Mouse (Mus musculus): ENCODE data around the gene Ly6c2. TPM values are rescaled to one million over a fixed set of nuclear protein-coding genes. Genes with fewer than 3 reads are reported as not detected.
"Not testable (repeated sequence)": the region's sequence is repeated elsewhere in the genome, so short reads cannot be mapped to it uniquely, and the experiment has no call there.

The Ly6c2 gene
- total RNA-seq (2018; cell fraction: chromatin; rRNA removed) = 1 to 10 TPM in 5 of 26 experiments, under 1 TPM in 3, not detected in 18; 0.16 to 2.4 (median 1.5) TPM
- total RNA-seq (2018; cell fraction: cytosol; rRNA removed) = 10 to 100 TPM in 22 of 26 experiments, 1 to 10 TPM in 4; 5.2 to 43.0 (median 18.4) TPM
- total RNA-seq (2018; cell fraction: nucleus; rRNA removed) = 10 to 100 TPM in 13 of 26 experiments, 1 to 10 TPM in 13; 1.0 to 37.3 (median 9.0) TPM
- 8.0 to 20.4 TPM (median 9.8 TPM) in 3 replicates for polyA plus RNA-seq (2018)

- H3K36me3 ChIP-seq (ENCODE audit: inconsistent target); H3K4me3 ChIP-seq (ENCODE audit: inconsistent target); H3K27ac ChIP-seq; H3K79me2 ChIP-seq (ENCODE audit: inconsistent target): not testable (repeated sequence)
- WGBS (ENCODE audit: missing documents) = no CpG with 5 or more reads among the region's 1 CpGs
Measured at GRCm38 (mm10) chr15:75111861-75112630, at the start of gene Ly6c2. Gene Ly6c2, minus strand, starts transcription at chr15:75111970.

- Histone ChIP-seq H3K36me3 (ENCODE audit: inconsistent target) (no peaks in the 10 kb centered on the region), H3K4me3 (ENCODE audit: inconsistent target) (no peak overlapping the region), H3K79me2 (ENCODE audit: inconsistent target) (no peaks in the 10 kb centered on the region), H3K27ac (no peak overlapping the region)
- 56% methylated on average over 1 of the region's 1 CpGs for WGBS (ENCODE audit: missing documents)
Measured at GRCm38 (mm10) chr15:75157646-75158045, 45.9 kb upstream of the Ly6c2 start.

- Histone ChIP-seq H3K36me3 (ENCODE audit: inconsistent target) (no peaks in the 10 kb centered on the region), H3K79me2 (ENCODE audit: inconsistent target) (no peaks in the 10 kb centered on the region), H3K27ac (no peak within 1 kb of the TSS), H3K4me3 (ENCODE audit: inconsistent target) (no peak within 1 kb of the TSS)
- 100% methylated on average over 1 of the region's 1 CpGs for WGBS (ENCODE audit: missing documents)
Measured at GRCm38 (mm10) chr15:75154940-75155339, 43.2 kb upstream of the Ly6c2 start, which contains the start of gene Ly6g. Gene Ly6g, plus strand, starts transcription at chr15:75155240.

- H3K36me3 ChIP-seq (ENCODE audit: inconsistent target) = no peaks in the 10 kb centered on the region
- H3K4me3 ChIP-seq (ENCODE audit: inconsistent target) = no peak overlapping the region
- H3K27ac ChIP-seq = no peak overlapping the region
- no peaks in the 10 kb centered on the region for H3K79me2 ChIP-seq (ENCODE audit: inconsistent target)
Measured at GRCm38 (mm10) chr15:75153087-75153486, 41.3 kb upstream of the Ly6c2 start.

GRCm38 (mm10) chr15:75143735-75144134, 32.0 kb upstream of the Ly6c2 start:
- WGBS (ENCODE audit: missing documents) = 81% methylated on average over 3 of the region's 3 CpGs
- H3K36me3 ChIP-seq (ENCODE audit: inconsistent target) = no peaks in the 10 kb centered on the region
- no peaks in the 10 kb centered on the region for H3K79me2 ChIP-seq (ENCODE audit: inconsistent target)
- no peak overlapping the region for H3K27ac ChIP-seq
- H3K4me3 ChIP-seq (ENCODE audit: inconsistent target) = no peak overlapping the region

GRCm38 (mm10) chr15:75141812-75142360, 30.1 kb upstream of the Ly6c2 start:
- H3K27ac ChIP-seq; H3K79me2 ChIP-seq (ENCODE audit: inconsistent target); H3K4me3 ChIP-seq (ENCODE audit: inconsistent target); H3K36me3 ChIP-seq (ENCODE audit: inconsistent target): not testable (repeated sequence)
- WGBS (ENCODE audit: missing documents) = 30% methylated on average over 6 of the region's 6 CpGs

- WGBS (ENCODE audit: missing documents) = 28% methylated on average over 3 of the region's 3 CpGs
- not testable (repeated sequence) for H3K79me2 ChIP-seq (ENCODE audit: inconsistent target); H3K36me3 ChIP-seq (ENCODE audit: inconsistent target); H3K27ac ChIP-seq; H3K4me3 ChIP-seq (ENCODE audit: inconsistent target)
Measured at GRCm38 (mm10) chr15:75137739-75138138, 26.0 kb upstream of the Ly6c2 start.

GRCm38 (mm10) chr15:75135090-75135783, 23.5 kb upstream of the Ly6c2 start:
- H3K36me3 ChIP-seq (ENCODE audit: inconsistent target); H3K4me3 ChIP-seq (ENCODE audit: inconsistent target); H3K79me2 ChIP-seq (ENCODE audit: inconsistent target); H3K27ac ChIP-seq: not testable (repeated sequence)
- WGBS (ENCODE audit: missing documents) = 40% methylated on average over 1 of the region's 2 CpGs

GRCm38 (mm10) chr15:75132346-75132745, 20.6 kb upstream of the Ly6c2 start:
- not testable (repeated sequence) for H3K27ac ChIP-seq; H3K4me3 ChIP-seq (ENCODE audit: inconsistent target); H3K79me2 ChIP-seq (ENCODE audit: inconsistent target); H3K36me3 ChIP-seq (ENCODE audit: inconsistent target)
- 87% methylated on average over 2 of the region's 2 CpGs for WGBS (ENCODE audit: missing documents)

- Histone ChIP-seq H3K27ac (no peak overlapping the region), H3K36me3 (ENCODE audit: inconsistent target) (no peaks in the 10 kb centered on the region), H3K4me3 (ENCODE audit: inconsistent target) (no peak overlapping the region), H3K79me2 (ENCODE audit: inconsistent target) (no peaks in the 10 kb centered on the region)
- 6% methylated on average over 2 of the region's 2 CpGs for WGBS (ENCODE audit: missing documents)
Measured at GRCm38 (mm10) chr15:75120066-75120465, 8.3 kb upstream of the Ly6c2 start.

GRCm38 (mm10) chr15:75118742-75119141, 7.0 kb upstream of the Ly6c2 start:
- not testable (repeated sequence) for H3K4me3 ChIP-seq (ENCODE audit: inconsistent target); H3K79me2 ChIP-seq (ENCODE audit: inconsistent target); H3K27ac ChIP-seq; H3K36me3 ChIP-seq (ENCODE audit: inconsistent target)
- 17% methylated on average over 5 of the region's 7 CpGs for WGBS (ENCODE audit: missing documents)

- not testable (repeated sequence) for H3K27ac ChIP-seq
- 52% methylated on average over 5 of the region's 5 CpGs for whole genome bisulfite sequencing (ENCODE audit: missing documents)
Measured at GRCm38 (mm10) chr15:75117481-75117880, 5.7 kb upstream of the Ly6c2 start.

GRCm38 (mm10) chr15:75116525-75116924, 4.8 kb upstream of the Ly6c2 start:
- H3K36me3 ChIP-seq (ENCODE audit: inconsistent target) = no peaks in the 10 kb centered on the region
- no peaks in the 10 kb centered on the region for H3K79me2 ChIP-seq (ENCODE audit: inconsistent target)
- H3K27ac ChIP-seq = no peak overlapping the region
- 47% methylated on average over 2 of the region's 2 CpGs for WGBS (ENCODE audit: missing documents)
- H3K4me3 ChIP-seq (ENCODE audit: inconsistent target) = no peak overlapping the region

More at GRCm38 (mm10) chr15:75117481-75117880, 5.7 kb upstream of the Ly6c2 start:
- H3K4me3 ChIP-seq (ENCODE audit: inconsistent target); H3K36me3 ChIP-seq (ENCODE audit: inconsistent target); H3K79me2 ChIP-seq (ENCODE audit: inconsistent target): not testable (repeated sequence)

GRCm38 (mm10) chr15:75110424-75110823, 1.3 kb downstream of the Ly6c2 start:
- WGBS (ENCODE audit: missing documents) = 14% methylated on average over 1 of the region's 5 CpGs

GRCm38 (mm10) chr15:75099261-75099660, 12.5 kb downstream of the Ly6c2 start:
- no peaks in the 10 kb centered on the region for H3K79me2 ChIP-seq (ENCODE audit: inconsistent target)
- H3K4me3 ChIP-seq (ENCODE audit: inconsistent target) = no peak overlapping the region
- WGBS (ENCODE audit: missing documents) = 97% methylated on average over 10 of the region's 10 CpGs
- no peaks in the 10 kb centered on the region for H3K36me3 ChIP-seq (ENCODE audit: inconsistent target)
- H3K27ac ChIP-seq = no peak overlapping the region

More at GRCm38 (mm10) chr15:75110424-75110823, 1.3 kb downstream of the Ly6c2 start:
- H3K27ac ChIP-seq; H3K4me3 ChIP-seq (ENCODE audit: inconsistent target); H3K36me3 ChIP-seq (ENCODE audit: inconsistent target); H3K79me2 ChIP-seq (ENCODE audit: inconsistent target): not testable (repeated sequence)
